Mouse (Mus musculus): Measurements from ENCODE around the gene Stx5a.

DNA sequence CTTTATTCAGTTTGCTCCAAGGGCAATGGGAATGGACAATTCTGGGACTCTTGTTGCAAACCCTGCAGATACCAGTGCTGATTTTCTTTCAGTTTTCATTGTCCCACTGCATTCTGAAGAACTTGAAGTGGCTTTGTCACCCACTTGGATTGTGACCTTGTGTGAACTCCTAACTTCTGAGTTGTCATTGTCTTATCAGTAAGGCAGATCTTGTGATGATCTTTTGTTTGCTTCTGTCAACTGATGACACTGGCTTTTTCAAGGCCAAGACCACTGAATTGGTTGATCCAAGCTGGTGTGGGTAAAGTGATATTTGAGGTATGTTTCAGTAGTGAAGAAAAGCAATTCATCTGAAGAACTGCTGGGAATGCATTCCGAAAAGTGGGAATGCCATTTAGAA is 4.2 kb downstream of the Stx5a start:
- TF ChIP-seq CTCF (IDR thresholded peaks at IDR 0.05; ENCODE audit: control insufficient read depth, insufficient read depth, insufficient read length), result no peak
- TF ChIP-seq USF1 (IDR thresholded peaks at IDR 0.05; ENCODE audit: low read depth), result no peak
